Mouse (Mus musculus): ENCODE measurements around the gene Gas2l2.
A peak's percentile ranks its signal among the peaks of the same experiment; 100 is the strongest.

DNA sequence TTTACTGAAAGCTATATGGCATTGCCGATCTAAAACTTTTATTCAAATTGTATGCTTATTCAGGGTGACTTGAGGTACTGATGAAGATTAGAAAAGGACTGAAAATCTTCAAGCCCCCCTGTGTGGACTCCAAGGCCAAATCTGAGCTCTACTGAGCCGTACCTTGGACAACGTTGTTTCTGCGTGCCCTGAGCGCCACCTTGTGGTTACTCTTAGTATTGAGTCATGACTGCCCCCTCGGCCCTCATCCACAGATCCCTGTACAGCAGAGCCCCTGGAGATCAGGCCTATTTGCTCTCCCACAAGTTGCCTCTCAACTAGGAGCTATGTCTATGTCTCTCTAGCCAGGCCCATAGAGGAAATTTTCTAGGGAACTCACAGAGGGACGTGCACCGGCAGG lies 4.6 kb downstream of the Gas2l2 start:
- TF ChIP-seq CTCF (conservative IDR thresholded peaks at IDR 0.05; ENCODE audit: low read length), result peak; percentile 78
- TF ChIP-seq NANOG (IDR thresholded peaks at IDR 0.05; ENCODE audit: borderline replicate concordance, low read length), result no peak
- TF ChIP-seq POU5F1 (IDR thresholded peaks at IDR 0.05; ENCODE audit: borderline replicate concordance, low read length), result no peak

Measured in E14TG2a.4 (cell line).